Mouse (Mus musculus): ENCODE data around the gene Mien1.

DNA sequence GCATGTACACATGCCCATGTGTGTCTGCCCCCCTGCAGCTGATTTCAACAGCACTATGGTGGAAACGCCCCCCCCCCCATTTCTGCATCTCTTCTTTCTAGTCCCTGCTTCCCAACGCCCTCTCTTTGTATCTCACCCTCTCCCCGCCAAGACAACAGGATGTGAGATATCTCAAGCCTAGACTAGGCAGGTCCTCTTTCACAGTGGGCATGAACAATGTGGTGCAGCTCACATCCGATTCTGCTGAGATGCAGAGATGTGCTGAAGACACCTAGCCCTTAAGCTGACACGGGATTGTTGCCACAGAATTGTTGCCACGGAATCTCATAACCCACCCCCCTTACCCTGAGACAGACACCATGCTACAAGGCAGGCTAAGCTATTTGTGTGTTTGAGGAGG, 25.7 kb upstream of the Mien1 start:
- TF ChIP-seq GATA1 (IDR thresholded peaks at IDR 0.05; ENCODE audit: borderline replicate concordance, low read length) (no peak), FLI1 (IDR thresholded peaks at IDR 0.05; ENCODE audit: low read length) (no peak)
